Mouse (Mus musculus) hematopoietic stem cell, adult 5-6 weeks (primary cell): ENCODE data around the gene Erbb3. TPM values are rescaled to one million over a fixed set of nuclear protein-coding genes. Genes with fewer than 3 reads are reported as not detected.
"Not testable (repeated sequence)": the region's sequence is repeated elsewhere in the genome, so short reads cannot be mapped to it uniquely, and the experiment has no call there.

Source experiments
- ATAC-seq, 2 experiments: fragments of 125-278 bp in 1 of 2; replicated peaks in 1 of 2; 2 replicates each; pipeline ENCODE4 v1.8.0; 2016 to 2017; ENCODE audit warnings: inconsistent platforms in 2 of 2, mild to moderate bottlenecking in 2 of 2, moderate number of reproducible peaks in 2 of 2, low read depth in 1 of 2, moderate TSS enrichment in 1 of 2; ENCODE audit not compliant: low FRiP score in 2 of 2, poor library complexity in 2 of 2, severe bottlenecking in 2 of 2, insufficient read depth in 1 of 2, low TSS enrichment in 1 of 2
- total RNA-seq: library from RNA; stranded (forward); fragments of 172-1452, 232-1000 nt; gene quantifications from 2 replicates; pipeline ENCODE4 v1.2.3, GENCODE M21; 2017

Erbb3 gene
- 0.99 and 1.8 TPM in 2 replicates for total RNA-seq

- ATAC-seq = peak; percentile 36 to 48; a peak in 3 of 4 replicates
These were observed at the start of gene Erbb3 for GRCm38 (mm10) chr10:128589464-128590192. Gene Erbb3, minus strand, starts transcription at chr10:128589652.

DNA sequence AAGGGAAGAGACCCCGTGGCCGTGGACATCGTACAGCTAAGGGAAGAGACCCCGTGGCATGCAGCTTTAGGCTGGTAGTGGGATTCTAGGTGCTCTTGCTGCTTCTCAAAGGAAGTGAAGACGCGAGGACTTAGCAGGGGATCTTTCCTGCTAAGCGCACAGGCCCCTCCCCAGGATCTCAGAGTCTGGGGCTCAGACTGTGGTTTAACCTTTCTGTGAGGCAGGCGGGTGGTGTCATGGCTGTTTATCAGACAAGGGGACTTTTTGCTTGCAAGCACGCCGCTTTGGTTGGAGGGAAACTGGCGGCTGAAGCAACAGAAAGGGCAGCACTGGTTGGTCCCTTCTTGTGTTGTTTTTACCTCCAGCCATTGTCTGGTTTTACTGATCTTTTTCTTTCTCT lies 47.6 kb upstream of the Erbb3 start:
- ATAC-seq = peak; percentile 8 to 22; a peak in 2 of 4 replicates

DNA sequence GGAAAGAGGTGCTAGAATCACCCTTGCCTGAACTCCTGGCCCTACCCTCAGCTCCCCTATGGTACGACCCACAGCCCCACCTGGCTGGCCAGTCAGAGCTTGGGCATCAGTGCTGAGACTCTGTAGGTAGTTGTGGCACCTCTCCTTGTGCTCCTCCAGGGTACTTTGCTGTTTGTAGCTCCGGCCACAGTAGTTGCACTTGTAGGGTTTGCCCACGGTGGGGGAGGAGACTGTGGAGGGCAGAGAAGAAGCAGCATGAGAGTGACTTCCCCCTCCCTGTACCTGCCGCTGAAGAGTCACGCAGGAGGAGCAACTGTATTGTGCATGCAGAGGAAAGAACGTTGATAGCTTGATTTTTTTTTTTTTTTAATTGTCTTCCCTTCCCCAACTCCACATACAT lies 47.1 kb upstream of the Erbb3 start:
- peak; percentile 63 to 65; a peak in 3 of 4 replicates for ATAC-seq

- no peak for ATAC-seq
These were observed 46.2 kb upstream of the Erbb3 start for GRCm38 (mm10) chr10:128635697-128636096.

GRCm38 (mm10) chr10:128631571-128631970 lies 42.1 kb upstream of the Erbb3 start:
- no peak for ATAC-seq

DNA sequence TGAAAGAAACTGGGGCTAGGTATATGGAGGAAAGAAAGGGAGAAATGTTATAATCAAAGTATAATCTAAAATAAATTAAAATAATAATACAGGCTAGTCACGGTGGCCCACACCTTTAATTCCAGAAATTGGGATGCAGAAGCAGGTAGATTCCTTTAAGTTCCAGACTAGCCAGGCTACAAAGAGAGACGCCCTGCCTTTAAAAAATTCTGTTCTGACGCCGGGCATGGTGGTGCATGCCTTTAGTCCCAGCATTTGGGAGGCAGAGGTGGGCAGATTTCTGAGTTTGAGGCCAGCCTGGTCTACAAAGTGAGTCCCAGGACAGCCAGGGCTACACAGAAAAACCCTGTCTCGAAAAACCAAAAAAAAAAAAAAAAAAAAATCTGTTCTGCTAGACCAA lies 40.9 kb upstream of the Erbb3 start:
- not testable (repeated sequence) for ATAC-seq

- no peak for ATAC-seq
These were observed 40.3 kb upstream of the Erbb3 start for GRCm38 (mm10) chr10:128629746-128630145.

GRCm38 (mm10) chr10:128627398-128628317 lies 38.2 kb upstream of the Erbb3 start:
- ATAC-seq = no peak

- peak; percentile 96 for ATAC-seq
These were observed 37.2 kb upstream of the Erbb3 start, which contains the start of gene Rps26 for GRCm38 (mm10) chr10:128626311-128627310. Gene Rps26, minus strand, starts transcription at chr10:128626747.

- no peak for ATAC-seq
These were observed 35.9 kb upstream of the Erbb3 start for GRCm38 (mm10) chr10:128625287-128625894.

DNA sequence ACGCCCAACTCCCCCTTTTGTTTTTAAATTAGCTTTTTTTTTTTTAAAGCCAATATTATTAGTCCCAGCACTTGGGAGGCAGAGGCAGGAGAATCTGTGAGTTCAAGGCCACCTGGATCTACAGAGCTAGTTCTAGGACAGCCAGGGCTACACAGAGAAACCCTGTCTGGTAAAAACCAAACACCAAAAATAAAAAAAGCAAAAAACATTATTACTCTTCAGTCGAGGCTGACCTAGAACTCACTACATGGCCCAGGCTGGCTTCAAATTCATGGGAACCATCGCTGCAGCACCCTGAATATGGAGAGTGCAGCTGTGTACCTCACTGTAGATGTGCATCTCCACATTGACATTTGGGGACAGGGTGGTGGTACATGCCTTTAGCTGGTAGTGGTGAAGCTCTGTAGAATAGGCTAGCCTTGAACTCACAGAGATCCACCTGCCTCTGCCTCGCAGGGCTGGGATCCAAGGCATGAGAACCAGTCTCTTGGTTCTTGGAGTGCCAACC lies 33.7 kb upstream of the Erbb3 start:
- ATAC-seq = not testable (repeated sequence)

GRCm38 (mm10) chr10:128622702-128623101 lies 33.2 kb upstream of the Erbb3 start:
- ATAC-seq = no peak

- ATAC-seq = no peak
These were observed 32.6 kb upstream of the Erbb3 start for GRCm38 (mm10) chr10:128621986-128622520.

DNA sequence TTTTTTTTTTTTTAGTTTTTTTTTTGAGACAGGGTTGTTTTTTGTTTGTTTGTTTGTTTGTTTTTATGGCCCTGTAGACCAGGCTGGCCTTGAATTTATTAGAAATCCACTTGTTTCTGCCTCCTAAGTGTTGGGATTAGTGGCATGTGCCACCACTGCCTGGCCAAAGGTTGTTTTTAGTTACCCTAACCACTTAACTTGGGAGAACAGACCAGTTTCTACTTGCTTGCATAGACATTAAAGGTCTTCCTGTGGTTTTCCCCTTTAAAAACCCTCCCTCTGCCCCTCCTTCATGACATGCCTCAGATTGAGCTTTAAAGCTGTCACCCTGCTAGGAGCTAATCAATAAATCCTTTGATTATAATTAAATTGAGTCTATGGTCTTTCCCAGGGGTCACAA lies 30.8 kb upstream of the Erbb3 start:
- ATAC-seq = no peak

GRCm38 (mm10) chr10:128619148-128619547 lies 29.7 kb upstream of the Erbb3 start:
- not testable (repeated sequence) for ATAC-seq

DNA sequence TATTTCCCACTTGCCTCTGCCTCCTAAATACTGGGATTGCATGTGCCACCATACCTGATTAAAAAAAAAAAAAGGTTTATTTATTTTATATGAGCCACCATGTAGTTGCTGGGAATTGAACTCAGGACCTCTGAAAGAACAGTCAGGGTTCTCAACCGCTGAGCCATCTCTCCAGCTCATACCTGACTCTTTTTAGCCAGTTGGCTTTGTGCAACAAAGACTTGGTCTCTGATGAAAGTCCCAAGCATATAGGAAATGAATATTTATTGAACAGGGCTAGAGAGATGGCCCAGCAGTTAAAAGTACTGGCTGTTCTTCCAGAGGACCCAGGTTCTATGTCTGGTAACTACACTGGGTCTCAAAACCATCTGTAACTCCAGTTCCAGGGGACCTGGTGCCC lies 29.1 kb upstream of the Erbb3 start:
- no peak for ATAC-seq
